Mouse (Mus musculus) midbrain, embryonic 14.5 days (tissue): ENCODE measurements around the gene Arid5a. TPM values are rescaled to one million over a fixed set of nuclear protein-coding genes. Genes with fewer than 3 reads are reported as not detected.

ENCODE experiments used
- ATAC-seq: fragments of 200-750 bp; cut with Nextera tagmentation; 2 replicates; pipeline ENCODE4 v1.8.0; 2017; ENCODE audit warnings: moderate number of reproducible peaks, moderate library complexity; ENCODE audit not compliant: low FRiP score, low TSS enrichment
- DNase-seq: peaks from one replicate; pipeline ENCODE4 v3.0.0-alpha.2; 2015
- H3K27ac ChIP-seq: fragments of 300-500 bp; sonication (generic); replicated peaks from 2 replicates; pipeline ENCODE4 v1.5.1; 2014; ENCODE audit warnings: mild to moderate bottlenecking, low read depth, low read length, moderate library complexity
- H3K27me3 ChIP-seq: fragments of 300-500 bp; sonication (generic); 2 replicates; pipeline ENCODE4 v1.6.1; 2014; ENCODE audit warnings: low read length, control low read depth, mixed read lengths; ENCODE audit not compliant: control insufficient read depth, insufficient read depth
- H3K36me3 ChIP-seq: fragments of 300-500 bp; sonication (generic); 2 replicates; pipeline ENCODE4 v1.6.1; 2014; ENCODE audit warnings: low read length, control low read depth; ENCODE audit not compliant: control insufficient read depth, insufficient read depth
- H3K4me1 ChIP-seq: fragments of 300-500 bp; sonication (generic); 2 replicates; pipeline ENCODE4 v1.6.1; 2014; ENCODE audit warnings: mild to moderate bottlenecking, antibody characterized with exemption, low read length, control low read depth; ENCODE audit not compliant: control insufficient read depth, insufficient read depth
- H3K4me2 ChIP-seq: fragments of 300-500 bp; sonication (generic); 2 replicates; pipeline ENCODE4 v1.6.1; 2014; ENCODE audit warnings: mild to moderate bottlenecking, low read length, moderate library complexity
- H3K4me3 ChIP-seq: fragments of 300-500 bp; sonication (generic); replicated peaks from 2 replicates; pipeline ENCODE4 v1.5.1; 2014; ENCODE audit warnings: low read depth, low read length
- H3K9ac ChIP-seq: fragments of 300-500 bp; sonication (generic); replicated peaks from 2 replicates; pipeline ENCODE4 v1.6.1; 2014; ENCODE audit warnings: mild to moderate bottlenecking, low read length, moderate library complexity
- H3K9me3 ChIP-seq: fragments of 300-500 bp; sonication (generic); 2 replicates; pipeline ENCODE4 v1.6.1; 2016; ENCODE audit warnings: low read length, control low read depth, mixed read lengths; ENCODE audit not compliant: control insufficient read depth
- WGBS: fragments of 180-500 bp; shearing (Covaris S2); extraction: QIAGEN DNeasy Blood & Tissue Kit; methylation state at CpG from one replicate; pipeline ENCODE4 v1.1.7; 2014; 5-methylcytosine and 5-hydroxymethylcytosine counted together
- polyA plus RNA-seq: library from polyadenylated mRNA; unstranded; fragments of >200 nt; fragmentation: Nextera tagmentation; extraction: Ambion mirVana; gene quantifications from 2 replicates; pipeline ENCODE4 v1.2.1, GENCODE M21; 2014

The Arid5a gene
- polyA plus RNA-seq = 2.0 and 2.5 TPM in 2 replicates

DNA sequence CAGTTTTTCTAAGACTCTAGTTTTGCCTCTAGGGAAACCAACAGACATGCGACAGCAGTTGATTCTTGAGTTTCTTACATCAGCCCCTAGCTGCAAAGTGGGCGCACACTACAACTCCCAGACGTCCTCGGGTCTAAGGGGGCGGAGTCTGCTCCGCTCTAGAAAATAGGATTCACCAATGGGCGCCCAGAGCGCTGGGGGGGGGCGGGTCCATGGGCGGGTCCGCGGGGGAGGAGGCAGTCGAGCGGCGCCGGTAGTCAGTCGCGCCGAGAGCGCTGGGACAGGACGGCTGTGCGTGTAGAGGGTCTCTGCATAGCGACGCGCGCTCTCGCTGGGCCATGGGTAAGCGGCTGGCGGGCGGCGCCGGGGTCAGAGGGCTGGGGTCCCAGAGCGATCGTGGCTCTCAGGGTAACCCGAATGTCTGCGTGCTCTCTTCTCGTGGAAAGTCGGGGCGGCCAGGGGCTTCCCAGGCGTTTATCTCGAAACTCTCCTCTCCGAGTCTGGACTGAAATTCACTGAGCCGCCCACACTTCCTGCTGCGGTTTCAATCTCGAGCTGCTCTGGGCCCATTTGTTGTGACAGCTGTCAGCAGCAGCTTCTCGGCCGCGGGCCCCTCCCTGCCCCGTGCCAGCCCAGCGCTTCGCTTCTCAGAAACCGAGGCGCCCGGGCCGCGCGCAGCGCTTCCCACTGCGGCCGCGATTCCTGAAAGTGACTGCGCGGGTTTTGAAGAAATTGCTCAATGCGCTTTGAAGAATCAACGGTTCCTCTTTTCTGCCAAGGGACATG lies at the start of gene Arid5a:
TSS of gene Arid5a (plus strand) at position 239 of the 786 bp plus-strand sequence.
- peaks cover 12% of the 10 kb centered on the region; the same call in 1 of the 2 replicates for H3K27me3 ChIP-seq
- peak; percentile 98 for DNase-seq
- H3K9ac ChIP-seq = peak within 1 kb of the TSS; percentile 46; the same call in 1 of the 2 replicates
- H3K9me3 ChIP-seq = no peaks in the 10 kb centered on the region
- peak within 1 kb of the TSS; percentile 62 for H3K4me3 ChIP-seq
- H3K4me1 ChIP-seq = peaks cover 17% of the 10 kb centered on the region
- H3K27ac ChIP-seq = 0 out of 2 replicates have a peak within 1 kb of the TSS, but pooled peaks have one; percentile 8
- H3K4me2 ChIP-seq = peak within 1 kb of the TSS; percentile 96
- peak; percentile 90 for ATAC-seq
- under 1% methylated on average over 65 of the region's 65 CpGs for WGBS
- no peaks in the 10 kb centered on the region for H3K36me3 ChIP-seq

- WGBS = 72% methylated on average over 2 of the region's 2 CpGs
- Histone ChIP-seq H3K36me3 (no peaks in the 10 kb centered on the region), H3K27me3 (no peaks in the 10 kb centered on the region), H3K4me1 (peaks cover 9% of the 10 kb centered on the region; the same call in 1 of the 2 replicates), H3K4me3 (no peak overlapping the region), H3K9me3 (0 out of 2 replicates have a peak, but pooled peaks cover 2% of the 10 kb centered on the region), H3K4me2 (no peak overlapping the region), H3K27ac (no peak overlapping the region), H3K9ac (no peak overlapping the region)
- ATAC-seq = no peak
- DNase-seq = no peak
These were observed 48.9 kb upstream of the Arid5a start for GRCm38 (mm10) chr1:36258631-36259030.

GRCm38 (mm10) chr1:36259281-36259680 lies 48.3 kb upstream of the Arid5a start:
- H3K36me3 ChIP-seq = no peaks in the 10 kb centered on the region
- WGBS = 95% methylated on average over 2 of the region's 2 CpGs
- no peak overlapping the region for H3K9ac ChIP-seq
- H3K4me3 ChIP-seq = no peak overlapping the region
- H3K27ac ChIP-seq = no peak overlapping the region
- no peak overlapping the region for H3K4me2 ChIP-seq
- 0 out of 2 replicates have a peak, but pooled peaks cover 2% of the 10 kb centered on the region for H3K9me3 ChIP-seq
- DNase-seq (no peak), ATAC-seq (no peak)
- peaks cover 9% of the 10 kb centered on the region; the same call in 1 of the 2 replicates for H3K4me1 ChIP-seq
- H3K27me3 ChIP-seq = no peaks in the 10 kb centered on the region

DNA sequence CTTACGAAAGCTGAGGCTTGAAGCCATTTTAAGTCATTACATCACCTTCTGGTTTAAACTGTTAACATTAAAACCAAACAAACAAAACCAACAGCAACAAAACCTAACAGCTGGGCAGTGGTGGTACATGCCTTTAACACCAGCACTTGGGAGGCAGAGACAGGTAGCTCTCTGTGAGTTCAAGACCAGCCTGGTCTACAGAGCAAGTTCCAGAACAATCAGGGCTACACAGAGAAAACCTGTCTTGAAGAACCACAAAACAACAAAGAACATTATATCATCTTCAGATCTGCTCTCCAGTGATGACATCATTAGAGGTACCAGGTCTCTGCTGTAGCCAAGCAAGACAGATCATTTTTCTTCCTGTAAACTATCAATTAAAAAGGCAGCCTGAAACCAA lies 47.1 kb upstream of the Arid5a start:
- H3K27ac ChIP-seq = no peak overlapping the region
- no peaks in the 10 kb centered on the region for H3K4me1 ChIP-seq
- ATAC-seq (no peak), DNase-seq (no peak)
- no peak overlapping the region for H3K4me3 ChIP-seq
- 0 out of 2 replicates have a peak, but pooled peaks cover 2% of the 10 kb centered on the region for H3K9me3 ChIP-seq
- no peaks in the 10 kb centered on the region for H3K36me3 ChIP-seq
- H3K27me3 ChIP-seq = no peaks in the 10 kb centered on the region
- 100% methylated on average over 1 of the region's 1 CpGs for WGBS
- no peak overlapping the region for H3K4me2 ChIP-seq
- H3K9ac ChIP-seq = no peak overlapping the region

- no peak overlapping the region for H3K4me3 ChIP-seq
- no peaks in the 10 kb centered on the region for H3K27me3 ChIP-seq
- no peaks in the 10 kb centered on the region for H3K9me3 ChIP-seq
- no peak overlapping the region for H3K27ac ChIP-seq
- no peaks in the 10 kb centered on the region for H3K4me1 ChIP-seq
- no peak overlapping the region for H3K9ac ChIP-seq
- H3K36me3 ChIP-seq = no peaks in the 10 kb centered on the region
- 86% methylated on average over 19 of the region's 19 CpGs for WGBS
- DNase-seq = no peak
- ATAC-seq = no peak
- H3K4me2 ChIP-seq = no peak overlapping the region
These were observed 45.6 kb upstream of the Arid5a start for GRCm38 (mm10) chr1:36261708-36262504.

DNA sequence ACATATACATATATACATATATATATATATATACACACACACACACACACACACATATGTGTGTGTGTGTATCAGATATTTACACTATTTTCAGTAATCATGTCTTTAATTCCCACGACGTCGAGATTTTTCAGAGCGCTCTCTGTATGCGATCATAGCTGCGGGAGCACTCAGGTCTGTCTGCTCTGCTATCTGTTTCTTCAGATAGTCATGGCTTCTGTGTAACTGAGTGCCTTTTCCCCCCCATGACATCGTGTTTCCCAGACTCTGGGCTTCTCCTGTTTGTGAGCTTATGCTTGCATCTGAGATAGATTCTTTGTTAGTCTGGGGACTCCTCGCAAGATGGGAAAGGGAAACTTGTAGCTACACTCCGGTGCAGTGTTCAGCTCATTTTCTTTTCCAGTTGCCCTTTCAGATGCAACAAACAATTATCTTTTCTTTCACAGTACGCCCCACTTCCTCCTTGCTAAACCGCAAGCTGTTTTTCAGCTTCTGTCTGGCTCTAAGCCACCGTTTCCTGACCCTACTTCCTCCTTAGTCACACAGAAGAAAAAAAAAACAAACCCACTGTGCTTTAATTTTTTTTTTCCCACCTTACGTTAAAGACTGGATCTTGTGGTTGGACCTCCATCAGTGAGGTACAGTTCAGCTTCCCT lies 43.6 kb upstream of the Arid5a start:
- ATAC-seq = no peak
- no peak for DNase-seq
- 76% methylated on average over 13 of the region's 13 CpGs for WGBS
- H3K27ac ChIP-seq = no peak overlapping the region
- H3K4me3 ChIP-seq = no peak overlapping the region
- no peaks in the 10 kb centered on the region for H3K9me3 ChIP-seq
- no peaks in the 10 kb centered on the region for H3K4me1 ChIP-seq
- no peak overlapping the region for H3K4me2 ChIP-seq
- H3K36me3 ChIP-seq = no peaks in the 10 kb centered on the region
- H3K9ac ChIP-seq = no peak overlapping the region
- H3K27me3 ChIP-seq = no peaks in the 10 kb centered on the region

GRCm38 (mm10) chr1:36266293-36266692 lies 41.2 kb upstream of the Arid5a start:
- Histone ChIP-seq H3K4me1 (no peaks in the 10 kb centered on the region), H3K27ac (no peak overlapping the region), H3K27me3 (no peaks in the 10 kb centered on the region), H3K9ac (no peak overlapping the region), H3K4me2 (no peak overlapping the region), H3K9me3 (no peaks in the 10 kb centered on the region), H3K4me3 (no peak overlapping the region), H3K36me3 (no peaks in the 10 kb centered on the region)
- WGBS = 86% methylated on average over 6 of the region's 6 CpGs
- DNase-seq (no peak), ATAC-seq (no peak)

GRCm38 (mm10) chr1:36267595-36267994 lies 39.9 kb upstream of the Arid5a start:
- Histone ChIP-seq H3K9me3 (no peaks in the 10 kb centered on the region), H3K27ac (no peak overlapping the region), H3K4me3 (no peak overlapping the region), H3K27me3 (no peaks in the 10 kb centered on the region), H3K4me1 (no peaks in the 10 kb centered on the region), H3K4me2 (no peak overlapping the region), H3K36me3 (no peaks in the 10 kb centered on the region), H3K9ac (no peak overlapping the region)
- over 99% methylated on average over 3 of the region's 3 CpGs for WGBS
- DNase-seq (no peak), ATAC-seq (no peak)
